Mouse (Mus musculus): ENCODE results near the gene Ap4m1. TPM values are rescaled to one million over a fixed set of nuclear protein-coding genes. Genes with fewer than 3 reads are reported as not detected.
"Not testable (repeated sequence)": the region's sequence is repeated elsewhere in the genome, so short reads cannot be mapped to it uniquely, and the experiment has no call there.

Gene Ap4m1
- polyA plus RNA-seq, 1 experiment, result 37.2 TPM

- H3K4me1 ChIP-seq (ENCODE audit: control insufficient read depth, insufficient read depth, low read length), result no peaks in the 10 kb centered on the region; the same call in 1 of the 2 replicates
- 68% methylated on average over 1 of the region's 1 CpGs for WGBS
- H3K27ac ChIP-seq (ENCODE audit: control insufficient read depth, insufficient read depth, low read depth, low read length, poor library complexity), result no peak overlapping the region
- H3K4me3 ChIP-seq (replicated peaks; ENCODE audit: control insufficient read depth, low read depth, low read length), result no peak overlapping the region
- no peak for TF ChIP-seq CTCF (IDR thresholded peaks at IDR 0.05; ENCODE audit: control insufficient read depth, insufficient read depth, low read length)
- no peak for TF ChIP-seq POLR2A (IDR thresholded peaks at IDR 0.05; ENCODE audit: borderline replicate concordance, control insufficient read depth, low read depth, low read length)
Measured at GRCm38 (mm10) chr5:138207253-138207652, 35.5 kb downstream of the Ap4m1 start.

- TF ChIP-seq POLR2A (IDR thresholded peaks at IDR 0.05; ENCODE audit: borderline replicate concordance, control insufficient read depth, low read depth, low read length) (no peak), CTCF (IDR thresholded peaks at IDR 0.05; ENCODE audit: control insufficient read depth, insufficient read depth, low read length) (no peak)
- 72% methylated on average over 4 of the region's 4 CpGs for WGBS
- H3K4me3 ChIP-seq (replicated peaks; ENCODE audit: control insufficient read depth, low read depth, low read length), result no peak overlapping the region
- no peaks in the 10 kb centered on the region; the same call in 1 of the 2 replicates for H3K4me1 ChIP-seq (ENCODE audit: control insufficient read depth, insufficient read depth, low read length)
- no peak overlapping the region for H3K27ac ChIP-seq (ENCODE audit: control insufficient read depth, insufficient read depth, low read depth, low read length, poor library complexity)
Measured at GRCm38 (mm10) chr5:138207873-138208272, 36.1 kb downstream of the Ap4m1 start.

- 91% methylated on average over 13 of the region's 13 CpGs for WGBS
Measured at GRCm38 (mm10) chr5:138216632-138217031, 44.8 kb downstream of the Ap4m1 start.

GRCm38 (mm10) chr5:138219864-138220263 is 48.1 kb downstream of the Ap4m1 start:
- 59% methylated on average over 2 of the region's 2 CpGs for WGBS
- Histone ChIP-seq H3K27ac (ENCODE audit: control insufficient read depth, insufficient read depth, low read depth, low read length, poor library complexity) (no peak overlapping the region), H3K4me1 (ENCODE audit: control insufficient read depth, insufficient read depth, low read length) (no peaks in the 10 kb centered on the region; the same call in 1 of the 2 replicates), H3K4me3 (replicated peaks; ENCODE audit: control insufficient read depth, low read depth, low read length) (no peak overlapping the region)
- TF ChIP-seq POLR2A (IDR thresholded peaks at IDR 0.05; ENCODE audit: borderline replicate concordance, control insufficient read depth, low read depth, low read length) (no peak), CTCF (IDR thresholded peaks at IDR 0.05; ENCODE audit: control insufficient read depth, insufficient read depth, low read length) (no peak)

More at GRCm38 (mm10) chr5:138216632-138217031, 44.8 kb downstream of the Ap4m1 start:
- H3K4me3 ChIP-seq (replicated peaks; ENCODE audit: control insufficient read depth, low read depth, low read length); H3K27ac ChIP-seq (ENCODE audit: control insufficient read depth, insufficient read depth, low read depth, low read length, poor library complexity); H3K4me1 ChIP-seq (ENCODE audit: control insufficient read depth, insufficient read depth, low read length): not testable (repeated sequence)

GRCm38 (mm10) chr5:138222111-138222510 is 50.3 kb downstream of the Ap4m1 start:
- H3K4me1 ChIP-seq (ENCODE audit: control insufficient read depth, insufficient read depth, low read length), result peaks cover 1% of the 10 kb centered on the region; the same call in 1 of the 2 replicates
- no peak for TF ChIP-seq POLR2A (IDR thresholded peaks at IDR 0.05; ENCODE audit: borderline replicate concordance, control insufficient read depth, low read depth, low read length)
- peak; percentile 94 for TF ChIP-seq CTCF (IDR thresholded peaks at IDR 0.05; ENCODE audit: control insufficient read depth, insufficient read depth, low read length)
- WGBS, result 13% methylated on average over 4 of the region's 4 CpGs
- H3K4me3 ChIP-seq (replicated peaks; ENCODE audit: control insufficient read depth, low read depth, low read length), result no peak overlapping the region
- no peak overlapping the region for H3K27ac ChIP-seq (ENCODE audit: control insufficient read depth, insufficient read depth, low read depth, low read length, poor library complexity)

GRCm38 (mm10) chr5:138223287-138223686 is 51.5 kb downstream of the Ap4m1 start:
- 11% methylated on average over 3 of the region's 3 CpGs for WGBS
- TF ChIP-seq CTCF (IDR thresholded peaks at IDR 0.05; ENCODE audit: control insufficient read depth, insufficient read depth, low read length) (no peak), POLR2A (IDR thresholded peaks at IDR 0.05; ENCODE audit: borderline replicate concordance, control insufficient read depth, low read depth, low read length) (no peak)
- no peak overlapping the region for H3K27ac ChIP-seq (ENCODE audit: control insufficient read depth, insufficient read depth, low read depth, low read length, poor library complexity)
- peaks cover 1% of the 10 kb centered on the region; the same call in 1 of the 2 replicates for H3K4me1 ChIP-seq (ENCODE audit: control insufficient read depth, insufficient read depth, low read length)
- H3K4me3 ChIP-seq (replicated peaks; ENCODE audit: control insufficient read depth, low read depth, low read length), result no peak overlapping the region

- peak within 1 kb of the TSS; percentile 55; the same call in 1 of the 2 replicates for H3K27ac ChIP-seq (ENCODE audit: control insufficient read depth, insufficient read depth, low read depth, low read length, poor library complexity)
- peak within 1 kb of the TSS; percentile 54 for H3K4me3 ChIP-seq (replicated peaks; ENCODE audit: control insufficient read depth, low read depth, low read length)
- no peak for TF ChIP-seq CTCF (IDR thresholded peaks at IDR 0.05; ENCODE audit: control insufficient read depth, insufficient read depth, low read length)
- TF ChIP-seq POLR2A (IDR thresholded peaks at IDR 0.05; ENCODE audit: borderline replicate concordance, control insufficient read depth, low read depth, low read length), result no peak
- WGBS, result 7% methylated on average over 2 of the region's 2 CpGs
- H3K4me1 ChIP-seq (ENCODE audit: control insufficient read depth, insufficient read depth, low read length), result peaks cover 1% of the 10 kb centered on the region; the same call in 1 of the 2 replicates
Measured at GRCm38 (mm10) chr5:138225700-138226099, 53.9 kb downstream of the Ap4m1 start, which contains the start of gene Nxpe5. Gene Nxpe5, plus strand, starts transcription at chr5:138225898.

GRCm38 (mm10) chr5:138226491-138226890 is 54.7 kb downstream of the Ap4m1 start:
- peaks cover 1% of the 10 kb centered on the region; the same call in 1 of the 2 replicates for H3K4me1 ChIP-seq (ENCODE audit: control insufficient read depth, insufficient read depth, low read length)
- TF ChIP-seq CTCF (IDR thresholded peaks at IDR 0.05; ENCODE audit: control insufficient read depth, insufficient read depth, low read length), result no peak
- 6% methylated on average over 4 of the region's 4 CpGs for WGBS
- peak overlapping the region; percentile 54 for H3K4me3 ChIP-seq (replicated peaks; ENCODE audit: control insufficient read depth, low read depth, low read length)
- peak overlapping the region; percentile 55; the same call in 1 of the 2 replicates for H3K27ac ChIP-seq (ENCODE audit: control insufficient read depth, insufficient read depth, low read depth, low read length, poor library complexity)

- Histone ChIP-seq H3K27ac (ENCODE audit: control insufficient read depth, insufficient read depth, low read depth, low read length, poor library complexity) (no peak overlapping the region), H3K4me1 (ENCODE audit: control insufficient read depth, insufficient read depth, low read length) (peaks cover 1% of the 10 kb centered on the region; the same call in 1 of the 2 replicates)
- WGBS, result 2% methylated on average over 2 of the region's 2 CpGs
Measured at GRCm38 (mm10) chr5:138227367-138227766, 55.6 kb downstream of the Ap4m1 start.

More at GRCm38 (mm10) chr5:138227367-138227766, 55.6 kb downstream of the Ap4m1 start:
- no peak overlapping the region for H3K4me3 ChIP-seq (replicated peaks; ENCODE audit: control insufficient read depth, low read depth, low read length)
- no peak for TF ChIP-seq POLR2A (IDR thresholded peaks at IDR 0.05; ENCODE audit: borderline replicate concordance, control insufficient read depth, low read depth, low read length)

Data from bone marrow, adult 2 months (tissue).